Mouse (Mus musculus) brown adipose tissue, adult 24 weeks (tissue): Measurements from ENCODE around the gene Tmem233. TPM values are rescaled to one million over a fixed set of nuclear protein-coding genes. Genes with fewer than 3 reads are reported as not detected.

ENCODE experiments used
- H3K27ac ChIP-seq: fragments of 200-500 bp; replicated peaks from 2 replicates; pipeline ENCODE4 v1.5.1; 2012; ENCODE audit warnings: low read depth, mild to moderate bottlenecking, low read length
- H3K4me1 ChIP-seq: fragments of 200-500 bp; 2 replicates; pipeline ENCODE4 v1.6.1; 2012; ENCODE audit warnings: low read length, mixed read lengths; ENCODE audit not compliant: control insufficient read depth, insufficient read depth, insufficient read length
- H3K4me3 ChIP-seq: fragments of 200-500 bp; 2 replicates; pipeline ENCODE4 v1.5.1; 2012; ENCODE audit warnings: low read depth, mild to moderate bottlenecking, low read length, moderate library complexity; ENCODE audit not compliant: insufficient read depth
- polyA plus RNA-seq: library from polyadenylated mRNA; stranded (reverse); fragments of >200 nt; gene quantifications from 2 replicates; pipeline ENCODE4 v1.2.4, GENCODE M21; 2012; ENCODE audit not compliant: missing spikeins, insufficient read depth, insufficient read length

Tmem233 gene
- polyA plus RNA-seq, 1 experiment, result 1.4 TPM

- H3K4me3 ChIP-seq, result no peak overlapping the region
These were observed 61.5 kb downstream of the Tmem233 start for GRCm38 (mm10) chr5:116021552-116021951.

GRCm38 (mm10) chr5:116019371-116019770, 63.7 kb downstream of the Tmem233 start:
- H3K27ac ChIP-seq, result peak overlapping the region; percentile 1; the same call in 1 of the 2 replicates
- 0 out of 2 replicates have a peak, but pooled peaks cover 5% of the 10 kb centered on the region for H3K4me1 ChIP-seq
- H3K4me3 ChIP-seq, result no peak overlapping the region

More at GRCm38 (mm10) chr5:116021552-116021951, 61.5 kb downstream of the Tmem233 start:
- Histone ChIP-seq H3K4me1 (0 out of 2 replicates have a peak, but pooled peaks cover 5% of the 10 kb centered on the region), H3K27ac (no peak overlapping the region)

GRCm38 (mm10) chr5:116018784-116019183, 64.3 kb downstream of the Tmem233 start:
- Histone ChIP-seq H3K27ac (0 out of 2 replicates have a peak overlapping the region, but pooled peaks have one; percentile 1), H3K4me1 (0 out of 2 replicates have a peak, but pooled peaks cover 5% of the 10 kb centered on the region), H3K4me3 (no peak overlapping the region)

GRCm38 (mm10) chr5:116018196-116018595, 64.8 kb downstream of the Tmem233 start:
- Histone ChIP-seq H3K4me1 (0 out of 2 replicates have a peak, but pooled peaks cover 5% of the 10 kb centered on the region), H3K27ac (no peak overlapping the region), H3K4me3 (no peak overlapping the region)

GRCm38 (mm10) chr5:116017391-116017790, 65.7 kb downstream of the Tmem233 start:
- Histone ChIP-seq H3K27ac (no peak overlapping the region), H3K4me3 (no peak overlapping the region)

GRCm38 (mm10) chr5:116016542-116016941, 66.5 kb downstream of the Tmem233 start:
- H3K4me3 ChIP-seq, result no peak overlapping the region
- H3K27ac ChIP-seq, result no peak overlapping the region
- 0 out of 2 replicates have a peak, but pooled peaks cover 5% of the 10 kb centered on the region for H3K4me1 ChIP-seq

More at GRCm38 (mm10) chr5:116017391-116017790, 65.7 kb downstream of the Tmem233 start:
- H3K4me1 ChIP-seq, result 0 out of 2 replicates have a peak, but pooled peaks cover 5% of the 10 kb centered on the region

GRCm38 (mm10) chr5:116014237-116014636, 68.8 kb downstream of the Tmem233 start:
- no peak overlapping the region for H3K4me3 ChIP-seq
- 0 out of 2 replicates have a peak, but pooled peaks cover under 1% of the 10 kb centered on the region for H3K4me1 ChIP-seq
- H3K27ac ChIP-seq, result no peak overlapping the region

- H3K4me3 ChIP-seq, result no peak overlapping the region
- H3K27ac ChIP-seq, result no peak overlapping the region
- no peaks in the 10 kb centered on the region for H3K4me1 ChIP-seq
These were observed 69.2 kb downstream of the Tmem233 start for GRCm38 (mm10) chr5:116013821-116014220.

- no peak overlapping the region for H3K27ac ChIP-seq
- H3K4me3 ChIP-seq, result no peak overlapping the region
- no peaks in the 10 kb centered on the region for H3K4me1 ChIP-seq
These were observed 70.5 kb downstream of the Tmem233 start for GRCm38 (mm10) chr5:116012503-116012902.

GRCm38 (mm10) chr5:116011700-116012099, 71.3 kb downstream of the Tmem233 start:
- no peak overlapping the region for H3K4me3 ChIP-seq
- no peak overlapping the region for H3K27ac ChIP-seq
- H3K4me1 ChIP-seq, result no peaks in the 10 kb centered on the region

GRCm38 (mm10) chr5:116009884-116010627, 73.0 kb downstream of the Tmem233 start:
- no peak overlapping the region for H3K4me3 ChIP-seq
- H3K4me1 ChIP-seq, result no peaks in the 10 kb centered on the region
- H3K27ac ChIP-seq, result no peak overlapping the region

- Histone ChIP-seq H3K4me3 (no peak overlapping the region), H3K27ac (no peak overlapping the region), H3K4me1 (no peaks in the 10 kb centered on the region)
These were observed 73.8 kb downstream of the Tmem233 start for GRCm38 (mm10) chr5:116009091-116009851.

GRCm38 (mm10) chr5:116007723-116008122, 75.3 kb downstream of the Tmem233 start:
- Histone ChIP-seq H3K4me3 (no peak overlapping the region), H3K27ac (no peak overlapping the region), H3K4me1 (peaks cover 7% of the 10 kb centered on the region)

- Histone ChIP-seq H3K4me1 (peaks cover 7% of the 10 kb centered on the region), H3K4me3 (no peak overlapping the region), H3K27ac (no peak overlapping the region)
These were observed 76.5 kb downstream of the Tmem233 start for GRCm38 (mm10) chr5:116006324-116007099.

- H3K4me1 ChIP-seq, result peaks cover 7% of the 10 kb centered on the region
- no peak overlapping the region for H3K27ac ChIP-seq
- no peak overlapping the region for H3K4me3 ChIP-seq
These were observed 78.8 kb downstream of the Tmem233 start for GRCm38 (mm10) chr5:116004271-116004670.
